In genomic region chr4:149734730-149735475, GRCm38 (mm10) we compare ENCODE assay signal across 12 mouse cellular contexts. TPM values are rescaled to one million over a fixed set of nuclear protein-coding genes. Genes with fewer than 3 reads are reported as not detected.
DNase-seq lines count a peak whose midpoint lies in the region; ATAC-seq and TF ChIP-seq lines count a peak whose summit lies in the region.
"Had no signal": no experiment of that assay in that cellular context is flagged by ENCODE, and none has a peak within 500 bp of the region (broad histone marks: within the 10 kb centered on the region; RNA-seq: fewer than 3 reads in every experiment).

No protein-coding gene starts in this region.

- no peak for DNase-seq in heart, embryonic 10.5 days (ENCODE audit: low spot score)
- no peak for DNase-seq in heart, adult 8-10 months (ENCODE audit: low spot score)
- no peak for DNase-seq in midbrain, embryonic 10.5 days (ENCODE audit: low spot score)
- no peak for DNase-seq in adrenal gland, adult 8-10 months
- no peak for DNase-seq in layer of hippocampus, postnatal 14 days (ENCODE audit: low spot score in 2 of 2)
- DNase-seq: gastrocnemius, postnatal 36 days; kidney, postnatal 10 days; lung, postnatal 14 days had no signal

- peak overlapping the region; percentile 55; the same call in 1 of the 2 replicates for H3K9ac ChIP-seq in midbrain, embryonic 13.5 days (replicated peaks)
- peak overlapping the region; percentile 63; the same call in 1 of the 2 replicates for H3K9ac ChIP-seq in hindbrain, embryonic 13.5 days
- H3K9ac ChIP-seq: embryonic facial prominence, embryonic 15.5 days had no signal

- ATAC-seq in midbrain, embryonic 13.5 days = no peak
- ATAC-seq in hindbrain, embryonic 13.5 days (ENCODE audit: low FRiP score) = no peak

- H3K27ac ChIP-seq in heart, embryonic 10.5 days = peak overlapping the region; percentile 7; the same call in 1 of the 2 replicates
- peak overlapping the region; percentile 21; the same call in 1 of the 2 replicates for H3K27ac ChIP-seq in midbrain, embryonic 13.5 days
- no peak overlapping the region for H3K27ac ChIP-seq in midbrain, embryonic 10.5 days (replicated peaks)
- H3K27ac ChIP-seq in hindbrain, embryonic 13.5 days = peak overlapping the region; percentile 85
- H3K27ac ChIP-seq in olfactory bulb, adult 2 months (ENCODE audit: insufficient read depth, low read depth, low read length) = peak overlapping the region; percentile 88

- TF ChIP-seq CTCF in olfactory bulb, adult 2 months (IDR thresholded peaks at IDR 0.05; ENCODE audit: insufficient read depth, low read depth, low read length) = no peak

- WGBS in heart, embryonic 10.5 days = 77% methylated on average over 10 of the region's 10 CpGs
- WGBS in midbrain, embryonic 13.5 days = 86% methylated on average over 10 of the region's 10 CpGs
- 91% methylated on average over 10 of the region's 10 CpGs for WGBS in midbrain, embryonic 10.5 days
- 79% methylated on average over 10 of the region's 10 CpGs for WGBS in hindbrain, embryonic 13.5 days
- WGBS in olfactory bulb, adult 2 months = 69% methylated on average over 10 of the region's 10 CpGs

- peaks cover 25% of the 10 kb centered on the region for H3K36me3 ChIP-seq in heart, embryonic 10.5 days
- peaks cover 22% of the 10 kb centered on the region for H3K36me3 ChIP-seq in midbrain, embryonic 13.5 days
- H3K36me3 ChIP-seq in midbrain, embryonic 10.5 days = peaks cover 45% of the 10 kb centered on the region
- H3K36me3 ChIP-seq in hindbrain, embryonic 13.5 days = peaks cover 16% of the 10 kb centered on the region

- no peak overlapping the region; the same call in 1 of the 2 replicates for H3K4me2 ChIP-seq in midbrain, embryonic 13.5 days (replicated peaks)
- peak overlapping the region; percentile 99 for H3K4me2 ChIP-seq in hindbrain, embryonic 13.5 days
- H3K4me2 ChIP-seq: embryonic facial prominence, embryonic 15.5 days had no signal

- H3K9me3 ChIP-seq in heart, embryonic 10.5 days = no peaks in the 10 kb centered on the region
- H3K9me3 ChIP-seq in midbrain, embryonic 13.5 days = no peaks in the 10 kb centered on the region
- H3K9me3 ChIP-seq in midbrain, embryonic 10.5 days (replicated peaks) = no peaks in the 10 kb centered on the region
- no peaks in the 10 kb centered on the region for H3K9me3 ChIP-seq in hindbrain, embryonic 13.5 days
- H3K9me3 ChIP-seq: embryonic facial prominence, embryonic 15.5 days had no signal

- TF ChIP-seq POLR2A in olfactory bulb, adult 2 months (IDR thresholded peaks at IDR 0.05; ENCODE audit: insufficient read depth, low read depth, low read length) = no peak

- no peaks in the 10 kb centered on the region for H3K27me3 ChIP-seq in heart, embryonic 10.5 days (ENCODE audit: insufficient read depth, poor library complexity, severe bottlenecking)
- H3K27me3 ChIP-seq in midbrain, embryonic 13.5 days = no peaks in the 10 kb centered on the region
- peaks cover 6% of the 10 kb centered on the region; the same call in 1 of the 2 replicates for H3K27me3 ChIP-seq in midbrain, embryonic 10.5 days (ENCODE audit: low read depth, poor library complexity, severe bottlenecking)
- no peaks in the 10 kb centered on the region for H3K27me3 ChIP-seq in hindbrain, embryonic 13.5 days
- H3K27me3 ChIP-seq: embryonic facial prominence, embryonic 15.5 days had no signal

- H3K4me1 ChIP-seq in heart, embryonic 10.5 days = peaks cover 73% of the 10 kb centered on the region
- H3K4me1 ChIP-seq in midbrain, embryonic 13.5 days (replicated peaks) = peaks cover 63% of the 10 kb centered on the region
- peaks cover 71% of the 10 kb centered on the region for H3K4me1 ChIP-seq in midbrain, embryonic 10.5 days
- H3K4me1 ChIP-seq in hindbrain, embryonic 13.5 days (replicated peaks) = peaks cover 71% of the 10 kb centered on the region
- peaks cover 67% of the 10 kb centered on the region for H3K4me1 ChIP-seq in olfactory bulb, adult 2 months (ENCODE audit: control insufficient read depth, insufficient read depth, low read length)

- no peak overlapping the region for H3K4me3 ChIP-seq in heart, embryonic 10.5 days
- no peak overlapping the region for H3K4me3 ChIP-seq in midbrain, embryonic 13.5 days (replicated peaks)
- no peak overlapping the region for H3K4me3 ChIP-seq in midbrain, embryonic 10.5 days
- H3K4me3 ChIP-seq in hindbrain, embryonic 13.5 days = 0 out of 2 replicates have a peak overlapping the region, but pooled peaks have one; percentile 12
- H3K4me3 ChIP-seq in olfactory bulb, adult 2 months (ENCODE audit: insufficient read depth, low read depth, low read length) = no peak overlapping the region
- H3K4me3 ChIP-seq: embryonic facial prominence, embryonic 15.5 days had no signal

RNA-seq across cellular contexts. Expression of gene Tmem201, which starts 2.9 kb away (rescaled TPM):
- polyA plus RNA-seq in heart, embryonic 10.5 days (2016; fragmentation: Nextera tagmentation; extraction: Ambion mirVana) = 43.1 and 54.0 TPM in 2 replicates
- 10 to 100 TPM; 92.2 to 93.9 (median 93.1) TPM for total RNA-seq in heart, adult 8-10 months (2022)
- 37.7 and 40.6 TPM in 2 replicates for polyA plus RNA-seq in midbrain, embryonic 13.5 days (2015; fragmentation: Nextera tagmentation; extraction: Ambion mirVana)
- polyA plus RNA-seq in midbrain, embryonic 10.5 days (2016; fragmentation: Nextera tagmentation; extraction: Ambion mirVana) = 38.7 and 44.3 TPM in 2 replicates
- polyA plus RNA-seq in hindbrain, embryonic 13.5 days (2015; fragmentation: Nextera tagmentation; extraction: Ambion mirVana) = 36.3 and 41.2 TPM in 2 replicates
- polyA plus RNA-seq in olfactory bulb, adult 2 months (2012; ENCODE audit: insufficient read depth, insufficient read length, low replicate concordance, missing spikeins) = not detected in 2 replicates
- 10 to 100 TPM; 29.0 to 41.6 (median 36.4) TPM for total RNA-seq in adrenal gland, adult 8-10 months (2022)
- 10 to 100 TPM; 64.8 to 69.1 TPM for total RNA-seq in layer of hippocampus, postnatal 14 days (2021)

RNA-seq across cellular contexts. Expression of gene Pik3cd, which starts 32.5 kb away (rescaled TPM):
- polyA plus RNA-seq in heart, embryonic 10.5 days (2016; fragmentation: Nextera tagmentation; extraction: Ambion mirVana) = 3.4 and 4.8 TPM in 2 replicates
- 1 to 10 TPM; 4.7 to 5.8 (median 5.1) TPM for total RNA-seq in heart, adult 8-10 months (2022)
- polyA plus RNA-seq in midbrain, embryonic 13.5 days (2015; fragmentation: Nextera tagmentation; extraction: Ambion mirVana) = 13.2 and 13.7 TPM in 2 replicates
- 7.9 and 11.2 TPM in 2 replicates for polyA plus RNA-seq in midbrain, embryonic 10.5 days (2016; fragmentation: Nextera tagmentation; extraction: Ambion mirVana)
- polyA plus RNA-seq in hindbrain, embryonic 13.5 days (2015; fragmentation: Nextera tagmentation; extraction: Ambion mirVana) = 17.1 and 18.1 TPM in 2 replicates
- not detected in 2 replicates for polyA plus RNA-seq in olfactory bulb, adult 2 months (2012; ENCODE audit: insufficient read depth, insufficient read length, low replicate concordance, missing spikeins)
- 1 to 10 TPM; 4.8 to 9.3 (median 7.0) TPM for total RNA-seq in adrenal gland, adult 8-10 months (2022)
- 10 to 100 TPM; 25.2 to 27.7 TPM for total RNA-seq in layer of hippocampus, postnatal 14 days (2021)

RNA-seq across cellular contexts. Expression of gene Slc25a33, which starts 39.2 kb away (rescaled TPM):
- 9.0 and 15.5 TPM in 2 replicates for polyA plus RNA-seq in heart, embryonic 10.5 days (2016; fragmentation: Nextera tagmentation; extraction: Ambion mirVana)
- total RNA-seq in heart, adult 8-10 months (2022) = 10 to 100 TPM; 19.9 to 28.9 (median 23.1) TPM
- polyA plus RNA-seq in midbrain, embryonic 13.5 days (2015; fragmentation: Nextera tagmentation; extraction: Ambion mirVana) = 20.2 and 21.9 TPM in 2 replicates
- polyA plus RNA-seq in midbrain, embryonic 10.5 days (2016; fragmentation: Nextera tagmentation; extraction: Ambion mirVana) = 16.3 and 18.0 TPM in 2 replicates
- 27.6 and 28.3 TPM in 2 replicates for polyA plus RNA-seq in hindbrain, embryonic 13.5 days (2015; fragmentation: Nextera tagmentation; extraction: Ambion mirVana)
- polyA plus RNA-seq in olfactory bulb, adult 2 months (2012; ENCODE audit: insufficient read depth, insufficient read length, low replicate concordance, missing spikeins) = not detected in 2 replicates
- total RNA-seq in adrenal gland, adult 8-10 months (2022) = 10 to 100 TPM; 22.2 to 24.2 (median 23.6) TPM
- total RNA-seq in layer of hippocampus, postnatal 14 days (2021) = 10 to 100 TPM; 37.6 to 40.3 TPM
